Mouse (Mus musculus) myocyte (in vitro differentiated cells): Measurements from ENCODE around the gene Olfr412.

Experiments
- MYOD1 ChIP-seq, 3 experiments: IDR thresholded peaks; one replicate each; pipeline ENCODE4 v1.6.1; 2011; ENCODE audit warnings: control low read depth in 2 of 3, low read depth in 2 of 3, mild to moderate bottlenecking in 2 of 3, moderate library complexity in 1 of 3; ENCODE audit not compliant: insufficient read length in 2 of 3, control insufficient read depth in 1 of 3
- POLR2A ChIP-seq: IDR thresholded peaks from one replicate; pipeline ENCODE4 v1.6.1; 2011; ENCODE audit warnings: low read depth, mild to moderate bottlenecking, control low read depth, moderate library complexity; ENCODE audit not compliant: insufficient read length
- TCF12 ChIP-seq: IDR thresholded peaks from one replicate; pipeline ENCODE4 v1.6.1; 2011; ENCODE audit warnings: mild to moderate bottlenecking, control low read depth; ENCODE audit not compliant: poor library complexity, insufficient read depth, severe bottlenecking
- USF1 ChIP-seq: IDR thresholded peaks from one replicate; pipeline ENCODE4 v1.6.1; 2011; ENCODE audit warnings: low read depth, mild to moderate bottlenecking, control low read depth, moderate library complexity

DNA sequence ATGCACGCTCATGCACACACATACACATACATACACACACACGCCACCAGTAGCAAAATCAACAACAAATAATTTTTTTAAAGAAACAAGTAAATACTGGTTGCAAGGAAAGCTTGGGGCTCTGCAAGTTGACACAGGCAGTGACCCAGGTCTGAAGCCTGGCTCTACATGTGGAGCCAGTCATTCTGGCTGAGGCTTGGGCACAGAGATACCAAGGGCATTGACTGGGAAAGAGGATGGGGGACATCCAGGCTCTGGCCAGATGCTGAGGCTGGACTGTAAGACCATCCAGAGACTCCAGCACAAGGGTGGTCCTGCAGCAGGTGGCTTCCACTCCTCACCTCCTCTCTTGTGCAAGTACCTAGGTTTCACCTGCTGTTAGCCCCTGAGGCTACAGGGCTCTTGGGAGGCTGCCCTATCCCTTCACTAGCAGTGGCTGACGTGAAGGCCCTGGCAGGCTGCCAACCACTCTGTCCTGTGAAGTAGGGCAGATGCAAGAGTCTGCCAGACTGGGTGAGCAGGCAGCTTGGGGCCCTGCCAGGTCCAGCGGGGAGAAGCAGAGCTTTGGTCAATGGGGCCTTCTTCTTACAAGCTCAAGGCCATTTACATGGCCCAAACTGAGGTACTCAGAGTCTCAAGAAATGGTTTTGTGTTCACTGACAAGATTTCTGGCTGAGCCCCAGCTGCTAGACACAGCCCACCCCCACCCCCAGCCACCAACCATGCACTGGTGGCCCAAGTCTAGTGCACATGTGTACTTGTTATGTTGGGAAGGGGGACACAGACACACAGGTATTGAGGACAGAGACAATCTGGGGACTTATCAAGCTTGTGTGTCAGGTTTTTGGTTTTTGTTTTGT lies 46.9 kb downstream of the Olfr412 start:
- TF ChIP-seq POLR2A (no peak), USF1 (no peak), MYOD1 (IDR thresholded peaks at IDR 0.05; ENCODE audit: control insufficient read depth in 1 of 3, insufficient read length in 2 of 3, low read depth in 2 of 3) (no peak), TCF12 (no peak)
